Mouse (Mus musculus) hindbrain, postnatal 0 days (tissue): Measurements from ENCODE around the gene Glcci1. TPM values are rescaled to one million over a fixed set of nuclear protein-coding genes. Genes with fewer than 3 reads are reported as not detected.
A peak's percentile ranks its signal among the peaks of the same experiment; 100 is the strongest.

Experiments
- ATAC-seq: fragments of 200-750 bp; cut with Nextera tagmentation; 2 replicates; pipeline ENCODE4 v1.8.0; 2017; ENCODE audit warnings: mild to moderate bottlenecking, moderate TSS enrichment, moderate library complexity
- DNase-seq: peaks from one replicate; pipeline ENCODE4 v3.0.0-alpha.2; 2015; ENCODE audit warnings: low spot score
- H3K27ac ChIP-seq: fragments of 300-500 bp; sonication (generic); 2 replicates; pipeline ENCODE4 v1.5.1; 2014; ENCODE audit warnings: mild to moderate bottlenecking
- H3K27me3 ChIP-seq: fragments of 300-500 bp; sonication (generic); 2 replicates; pipeline ENCODE4 v1.6.1; 2014; ENCODE audit warnings: low read length, mixed read lengths; ENCODE audit not compliant: insufficient read depth
- H3K36me3 ChIP-seq: fragments of 300-500 bp; sonication (generic); 2 replicates; pipeline ENCODE4 v1.6.1; 2014; ENCODE audit warnings: low read length, mixed read lengths; ENCODE audit not compliant: insufficient read depth
- H3K4me1 ChIP-seq: fragments of 300-500 bp; sonication (generic); 2 replicates; pipeline ENCODE4 v1.6.1; 2014; ENCODE audit warnings: antibody characterized with exemption, low read length, mixed read lengths; ENCODE audit not compliant: insufficient read depth
- H3K4me2 ChIP-seq: fragments of 300-500 bp; sonication (generic); 2 replicates; pipeline ENCODE4 v1.6.1; 2014; ENCODE audit warnings: low read depth, mild to moderate bottlenecking, low read length, moderate library complexity, mixed read lengths
- H3K4me3 ChIP-seq: fragments of 300-500 bp; sonication (generic); 2 replicates; pipeline ENCODE4 v1.5.1; 2014; ENCODE audit warnings: low read length
- H3K9ac ChIP-seq: fragments of 300-500 bp; sonication (generic); replicated peaks from 2 replicates; pipeline ENCODE4 v1.6.1; 2014; ENCODE audit warnings: mild to moderate bottlenecking, low read length, moderate library complexity, mixed read lengths
- H3K9me3 ChIP-seq: fragments of 300-500 bp; sonication (generic); 2 replicates; pipeline ENCODE4 v1.6.1; 2016; ENCODE audit warnings: low read length, mixed read lengths
- CTCF ChIP-seq: IDR thresholded peaks from 2 replicates; pipeline ENCODE4 v1.5.1; 2016; ENCODE audit warnings: antibody characterized with exemption, control low read depth, low read depth
- WGBS: fragments of 180-500 bp; shearing (Covaris S2); extraction: QIAGEN DNeasy Blood & Tissue Kit; methylation state at CpG from one replicate; pipeline ENCODE4 v1.1.7; 2014; 5-methylcytosine and 5-hydroxymethylcytosine counted together
- polyA plus RNA-seq: library from polyadenylated mRNA; unstranded; fragments of >200 nt; fragmentation: Nextera tagmentation; extraction: Ambion mirVana; gene quantifications from 2 replicates; pipeline ENCODE4 v1.2.1, GENCODE M21; 2015
- total RNA-seq: library from RNA; depleted of rRNA; stranded (reverse); fragments of >200 nt; gene quantifications from 2 replicates; pipeline ENCODE4 v1.2.3, GENCODE M21; 2014

Glcci1 gene
- total and polyA plus RNA-seq, 2 experiments from 2014 or later = 5.8 to 23.1 TPM

GRCm38 (mm10) chr6:8492248-8492647 lies 17.2 kb upstream of the Glcci1 start:
- H3K4me1 ChIP-seq = no peaks in the 10 kb centered on the region
- no peak for TF ChIP-seq CTCF
- DNase-seq = no peak
- no peak for ATAC-seq
- no peak overlapping the region for H3K9ac ChIP-seq
- H3K9me3 ChIP-seq = no peaks in the 10 kb centered on the region
- H3K4me2 ChIP-seq = no peak overlapping the region
- H3K36me3 ChIP-seq = no peaks in the 10 kb centered on the region
- no peak overlapping the region for H3K4me3 ChIP-seq
- no peak overlapping the region for H3K27ac ChIP-seq
- H3K27me3 ChIP-seq = no peaks in the 10 kb centered on the region
- WGBS = 96% methylated on average over 3 of the region's 3 CpGs

DNA sequence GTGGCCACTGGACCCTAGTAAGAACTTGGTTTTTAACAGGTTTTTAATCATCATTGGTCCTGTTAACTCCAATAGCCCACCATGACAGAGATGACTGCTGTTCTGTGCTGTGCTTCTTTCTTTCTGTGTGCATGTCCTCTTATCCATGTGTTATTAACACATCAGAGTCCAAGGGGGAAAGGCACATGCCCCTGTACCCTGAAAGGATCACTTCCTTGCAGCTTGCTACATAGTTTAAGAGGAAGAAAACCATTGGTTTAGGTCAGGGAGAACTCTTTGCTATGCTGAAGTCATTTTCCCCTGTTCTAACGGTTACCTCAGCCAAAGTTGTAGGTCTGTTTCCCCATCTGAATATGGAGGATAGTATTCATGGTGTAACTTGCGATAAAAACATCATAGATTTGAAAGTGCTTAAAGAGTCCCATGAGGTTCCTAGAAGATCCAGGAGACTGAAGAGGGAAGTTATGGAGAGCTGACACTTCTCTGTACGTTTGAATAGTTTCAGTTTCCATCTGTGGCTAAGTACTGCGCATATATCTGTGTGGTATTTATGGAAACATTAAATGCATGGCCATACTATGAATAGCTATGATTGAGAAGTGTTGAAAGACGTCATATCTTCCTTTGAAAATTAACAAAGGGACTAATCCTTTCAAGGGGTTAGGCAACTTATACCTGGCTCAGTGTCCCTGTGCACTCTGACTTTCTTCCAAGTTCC lies 14.1 kb upstream of the Glcci1 start:
- WGBS = 80% methylated on average over 5 of the region's 5 CpGs
- H3K4me3 ChIP-seq = no peak overlapping the region
- DNase-seq = no peak
- no peak overlapping the region for H3K27ac ChIP-seq
- H3K27me3 ChIP-seq = no peaks in the 10 kb centered on the region
- H3K4me1 ChIP-seq = no peaks in the 10 kb centered on the region
- no peak for TF ChIP-seq CTCF
- no peak overlapping the region for H3K9ac ChIP-seq
- H3K36me3 ChIP-seq = no peaks in the 10 kb centered on the region
- H3K4me2 ChIP-seq = no peak overlapping the region
- H3K9me3 ChIP-seq = no peaks in the 10 kb centered on the region
- no peak for ATAC-seq

DNA sequence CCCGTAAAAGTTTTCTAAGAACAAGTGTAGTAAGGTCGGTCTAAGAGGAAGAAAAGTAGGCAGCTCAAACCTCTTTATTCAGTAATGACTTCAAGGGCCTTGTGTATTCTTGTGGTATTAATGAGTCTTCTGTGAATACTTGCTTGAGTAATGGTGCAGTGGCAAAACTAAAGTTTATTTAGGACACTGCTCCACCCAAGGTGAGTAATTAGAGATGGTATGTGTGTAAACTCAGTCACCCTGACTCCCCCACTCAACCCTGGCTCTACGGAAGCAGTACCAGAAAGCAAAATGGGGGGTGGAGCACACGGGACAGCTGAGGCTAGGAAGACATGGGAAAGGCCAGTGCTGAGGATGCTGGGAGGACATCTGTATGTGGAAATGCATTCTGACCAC lies 13.6 kb upstream of the Glcci1 start:
- TF ChIP-seq CTCF = no peak
- Histone ChIP-seq H3K27me3 (no peaks in the 10 kb centered on the region), H3K36me3 (no peaks in the 10 kb centered on the region), H3K4me2 (no peak overlapping the region), H3K4me3 (no peak overlapping the region), H3K9ac (no peak overlapping the region), H3K27ac (no peak overlapping the region), H3K9me3 (no peaks in the 10 kb centered on the region), H3K4me1 (no peaks in the 10 kb centered on the region)
- ATAC-seq (no peak), DNase-seq (no peak)
- WGBS = 84% methylated on average over 4 of the region's 4 CpGs

- Histone ChIP-seq H3K4me3 (no peak overlapping the region), H3K4me2 (no peak overlapping the region), H3K27ac (no peak overlapping the region), H3K27me3 (no peaks in the 10 kb centered on the region), H3K36me3 (no peaks in the 10 kb centered on the region), H3K9me3 (no peaks in the 10 kb centered on the region), H3K9ac (no peak overlapping the region), H3K4me1 (no peaks in the 10 kb centered on the region)
- DNase-seq = no peak
- ATAC-seq = no peak
- TF ChIP-seq CTCF = no peak
- 77% methylated on average over 6 of the region's 6 CpGs for WGBS
Measured at GRCm38 (mm10) chr6:8497234-8497867, 12.0 kb upstream of the Glcci1 start.

- no peak overlapping the region for H3K27ac ChIP-seq
- 59% methylated on average over 6 of the region's 6 CpGs for WGBS
- no peak overlapping the region for H3K4me3 ChIP-seq
- no peaks in the 10 kb centered on the region for H3K9me3 ChIP-seq
- no peaks in the 10 kb centered on the region for H3K27me3 ChIP-seq
- H3K36me3 ChIP-seq = no peaks in the 10 kb centered on the region
- H3K4me2 ChIP-seq = no peak overlapping the region
- ATAC-seq (no peak), DNase-seq (peak; percentile 22)
- TF ChIP-seq CTCF = no peak
- H3K4me1 ChIP-seq = no peaks in the 10 kb centered on the region
- H3K9ac ChIP-seq = no peak overlapping the region
Measured at GRCm38 (mm10) chr6:8497868-8498257, 11.5 kb upstream of the Glcci1 start.

DNA sequence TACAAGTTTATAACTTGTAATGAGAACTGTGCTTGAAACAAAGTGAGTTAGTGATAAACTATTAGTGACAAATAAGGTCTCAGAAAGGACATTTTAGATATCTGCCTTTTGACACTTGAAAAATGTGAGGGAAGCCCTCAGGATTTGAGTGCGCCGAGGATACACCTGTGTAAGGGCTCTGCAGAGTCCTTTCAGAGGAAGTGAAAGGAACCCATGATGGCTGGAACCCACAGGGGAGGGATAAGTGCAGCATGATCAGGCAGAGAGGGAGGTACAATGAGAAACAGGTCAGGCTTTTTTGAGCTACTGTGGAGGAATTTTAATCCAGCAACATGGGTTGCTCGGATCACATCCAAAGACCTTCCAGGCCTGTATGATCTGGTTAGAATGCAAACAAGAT lies 10.4 kb upstream of the Glcci1 start:
- H3K4me2 ChIP-seq = no peak overlapping the region
- H3K4me1 ChIP-seq = no peaks in the 10 kb centered on the region
- H3K27me3 ChIP-seq = no peaks in the 10 kb centered on the region
- no peak overlapping the region for H3K9ac ChIP-seq
- no peaks in the 10 kb centered on the region for H3K9me3 ChIP-seq
- WGBS = 85% methylated on average over 3 of the region's 3 CpGs
- no peak for DNase-seq
- no peak for ATAC-seq
- H3K27ac ChIP-seq = no peak overlapping the region
- no peak overlapping the region for H3K4me3 ChIP-seq
- H3K36me3 ChIP-seq = no peaks in the 10 kb centered on the region
- no peak for TF ChIP-seq CTCF

GRCm38 (mm10) chr6:8503953-8504352 lies 5.4 kb upstream of the Glcci1 start:
- H3K4me2 ChIP-seq = no peak overlapping the region
- no peak for TF ChIP-seq CTCF
- ATAC-seq (no peak), DNase-seq (no peak)
- H3K9me3 ChIP-seq = no peaks in the 10 kb centered on the region
- H3K4me1 ChIP-seq = no peaks in the 10 kb centered on the region
- no peak overlapping the region for H3K27ac ChIP-seq
- H3K9ac ChIP-seq = no peak overlapping the region
- H3K36me3 ChIP-seq = no peaks in the 10 kb centered on the region
- no peaks in the 10 kb centered on the region for H3K27me3 ChIP-seq
- H3K4me3 ChIP-seq = no peak overlapping the region
- WGBS = 21% methylated on average over 3 of the region's 3 CpGs
